Mouse (Mus musculus): ENCODE measurements around the gene Gpr1. TPM values are rescaled to one million over a fixed set of nuclear protein-coding genes. Genes with fewer than 3 reads are reported as not detected.

Gene Gpr1
- polyA plus RNA-seq (2015; fragmentation: Nextera tagmentation; extraction: Ambion mirVana), result 0.48 and 0.79 TPM in 2 replicates

GRCm38 (mm10) chr1:63214271-63214558, at the start of gene Gpr1:
Gene Gpr1, minus strand, starts transcription at chr1:63214543.

GRCm38 (mm10) chr1:63176604-63177421, 37.5 kb downstream of the Gpr1 start, which contains the start of the genes Eef1b2 and Ndufs1:
Gene Eef1b2, plus strand, starts transcription at chr1:63176825.
Gene Ndufs1, minus strand, starts transcription at chr1:63176833.

Small RNAs within 50 kb of the gene (microRNA-seq; reads per million reads assigned to microRNA genes)
- not detected for gene Gm24557
- gene Gm27512, result not detected

Other genes starting within 250 kb of the Gpr1 start
- gene Ino80d, start 99.9 kb downstream of the Gpr1 start, polyA plus RNA-seq (2015; fragmentation: Nextera tagmentation; extraction: Ambion mirVana), result 8.6 and 9.6 TPM in 2 replicates
- 453 and 505 TPM in 2 replicates for gene Eef1b2, start 37.7 kb downstream of the Gpr1 start, polyA plus RNA-seq (2015; fragmentation: Nextera tagmentation; extraction: Ambion mirVana)
- 149 and 153 TPM in 2 replicates for gene Ndufs1, start 37.7 kb downstream of the Gpr1 start, polyA plus RNA-seq (2015; fragmentation: Nextera tagmentation; extraction: Ambion mirVana)
- 40.4 and 49.0 TPM in 2 replicates for gene Zdbf2, start 58.7 kb upstream of the Gpr1 start, polyA plus RNA-seq (2015; fragmentation: Nextera tagmentation; extraction: Ambion mirVana)
- 31.8 and 32.6 TPM in 2 replicates for gene Adam23, start 231.3 kb upstream of the Gpr1 start, polyA plus RNA-seq (2015; fragmentation: Nextera tagmentation; extraction: Ambion mirVana)

Measured in neural tube, postnatal 0 days (tissue).